Mouse (Mus musculus) midbrain, embryonic 11.5 days (tissue): Measurements from ENCODE around the gene Bbx. TPM values are rescaled to one million over a fixed set of nuclear protein-coding genes. Genes with fewer than 3 reads are reported as not detected.

Experiments used
- ATAC-seq: fragments of 200-750 bp; cut with Nextera tagmentation; 2 replicates; pipeline ENCODE4 v1.8.0; 2017; ENCODE audit warnings: moderate TSS enrichment, moderate library complexity; ENCODE audit not compliant: low FRiP score
- DNase-seq: peaks from one replicate; pipeline ENCODE4 v3.0.0; 2015; ENCODE audit warnings: low spot score; ENCODE audit errors: missing footprints
- H3K27ac ChIP-seq: fragments of 300-500 bp; sonication (generic); 2 replicates; pipeline ENCODE4 v1.5.1; 2014; ENCODE audit warnings: low read depth, low read length
- H3K27me3 ChIP-seq: fragments of 300-500 bp; sonication (generic); 2 replicates; pipeline ENCODE4 v1.6.1; 2014; ENCODE audit warnings: mild to moderate bottlenecking, low read length, moderate library complexity, mixed read lengths; ENCODE audit not compliant: control insufficient read depth, insufficient read depth
- H3K36me3 ChIP-seq: fragments of 300-500 bp; sonication (generic); 2 replicates; pipeline ENCODE4 v1.6.1; 2014; ENCODE audit warnings: mild to moderate bottlenecking, low read length, moderate library complexity, mixed read lengths; ENCODE audit not compliant: control insufficient read depth, insufficient read depth
- H3K4me1 ChIP-seq: fragments of 300-500 bp; sonication (generic); 2 replicates; pipeline ENCODE4 v1.6.1; 2014; ENCODE audit warnings: low read length; ENCODE audit not compliant: control insufficient read depth, insufficient read depth
- H3K4me2 ChIP-seq: fragments of 300-500 bp; sonication (generic); 2 replicates; pipeline ENCODE4 v1.6.1; 2014; ENCODE audit warnings: mild to moderate bottlenecking, moderate library complexity
- H3K4me3 ChIP-seq: fragments of 300-500 bp; sonication (generic); 2 replicates; pipeline ENCODE4 v1.5.1; 2014; ENCODE audit warnings: low read depth, low read length
- H3K9ac ChIP-seq: fragments of 300-500 bp; sonication (generic); 2 replicates; pipeline ENCODE4 v1.6.1; 2014; ENCODE audit warnings: low read length
- H3K9me3 ChIP-seq: fragments of 300-500 bp; sonication (generic); 2 replicates; pipeline ENCODE4 v1.6.1; 2016; ENCODE audit warnings: low read length; ENCODE audit not compliant: control insufficient read depth
- WGBS: fragments of 180-500 bp; shearing (Covaris S2); extraction: QIAGEN DNeasy Blood & Tissue Kit; methylation state at CpG from one replicate; pipeline ENCODE4 v1.1.7; 2014; 5-methylcytosine and 5-hydroxymethylcytosine counted together
- polyA plus RNA-seq: library from polyadenylated mRNA; unstranded; fragments of >200 nt; fragmentation: Nextera tagmentation; extraction: Ambion mirVana; gene quantifications from 2 replicates; pipeline ENCODE4 v1.2.1, GENCODE M21; 2014

The Bbx gene
- polyA plus RNA-seq, 1 experiment from 2014 or later: 23.8 TPM

GRCm38 (mm10) chr16:50315349-50315969 lies 116.7 kb downstream of the Bbx start:
- Histone ChIP-seq H3K27ac (no peak overlapping the region), H3K36me3 (no peaks in the 10 kb centered on the region), H3K4me2 (no peak overlapping the region), H3K4me1 (no peaks in the 10 kb centered on the region), H3K27me3 (no peaks in the 10 kb centered on the region), H3K9me3 (no peaks in the 10 kb centered on the region), H3K4me3 (no peak overlapping the region), H3K9ac (no peak overlapping the region)
- WGBS: 85% methylated on average over 1 of the region's 1 CpGs
- DNase-seq: no peak
- ATAC-seq: no peak

- Histone ChIP-seq H3K9me3 (no peaks in the 10 kb centered on the region), H3K36me3 (no peaks in the 10 kb centered on the region), H3K4me2 (no peak overlapping the region), H3K27me3 (no peaks in the 10 kb centered on the region), H3K27ac (no peak overlapping the region), H3K4me1 (no peaks in the 10 kb centered on the region), H3K4me3 (no peak overlapping the region), H3K9ac (no peak overlapping the region)
- ATAC-seq (no peak), DNase-seq (no peak)
- 87% methylated on average over 4 of the region's 4 CpGs for WGBS
Measured at GRCm38 (mm10) chr16:50311588-50311987, 120.6 kb downstream of the Bbx start.

GRCm38 (mm10) chr16:50309411-50310042 lies 122.7 kb downstream of the Bbx start:
- 83% methylated on average over 9 of the region's 9 CpGs for WGBS
- Histone ChIP-seq H3K4me2 (no peak overlapping the region), H3K4me1 (no peaks in the 10 kb centered on the region), H3K9me3 (no peaks in the 10 kb centered on the region), H3K9ac (no peak overlapping the region), H3K27me3 (no peaks in the 10 kb centered on the region), H3K27ac (no peak overlapping the region), H3K4me3 (no peak overlapping the region), H3K36me3 (no peaks in the 10 kb centered on the region)
- no peak for DNase-seq
- ATAC-seq: no peak

- Histone ChIP-seq H3K9me3 (no peaks in the 10 kb centered on the region), H3K27me3 (no peaks in the 10 kb centered on the region), H3K9ac (no peak overlapping the region), H3K4me2 (no peak overlapping the region), H3K36me3 (no peaks in the 10 kb centered on the region), H3K27ac (no peak overlapping the region), H3K4me1 (no peaks in the 10 kb centered on the region), H3K4me3 (no peak overlapping the region)
- DNase-seq (no peak), ATAC-seq (no peak)
- WGBS: 89% methylated on average over 6 of the region's 6 CpGs
Measured at GRCm38 (mm10) chr16:50308256-50308655, 123.9 kb downstream of the Bbx start.

GRCm38 (mm10) chr16:50307231-50307630 lies 125.0 kb downstream of the Bbx start:
- no peaks in the 10 kb centered on the region for H3K36me3 ChIP-seq
- no peak overlapping the region for H3K9ac ChIP-seq
- H3K9me3 ChIP-seq: no peaks in the 10 kb centered on the region
- no peak overlapping the region for H3K4me2 ChIP-seq
- WGBS: 89% methylated on average over 4 of the region's 4 CpGs
- H3K27ac ChIP-seq: no peak overlapping the region
- no peak for DNase-seq
- H3K4me1 ChIP-seq: no peaks in the 10 kb centered on the region
- no peak overlapping the region for H3K4me3 ChIP-seq
- ATAC-seq: no peak
- no peaks in the 10 kb centered on the region for H3K27me3 ChIP-seq

GRCm38 (mm10) chr16:50306727-50307126 lies 125.5 kb downstream of the Bbx start:
- Histone ChIP-seq H3K36me3 (no peaks in the 10 kb centered on the region), H3K27me3 (no peaks in the 10 kb centered on the region), H3K4me1 (no peaks in the 10 kb centered on the region), H3K9me3 (no peaks in the 10 kb centered on the region), H3K27ac (no peak overlapping the region), H3K4me3 (no peak overlapping the region), H3K4me2 (no peak overlapping the region), H3K9ac (no peak overlapping the region)
- ATAC-seq (0 out of 2 replicates have a peak, but pooled peaks have one; percentile 14), DNase-seq (no peak)

GRCm38 (mm10) chr16:50305156-50305555 lies 127.0 kb downstream of the Bbx start:
- WGBS: 94% methylated on average over 6 of the region's 6 CpGs
- Histone ChIP-seq H3K9me3 (no peaks in the 10 kb centered on the region), H3K9ac (no peak overlapping the region), H3K4me3 (no peak overlapping the region), H3K36me3 (no peaks in the 10 kb centered on the region), H3K27me3 (no peaks in the 10 kb centered on the region), H3K4me1 (no peaks in the 10 kb centered on the region), H3K27ac (no peak overlapping the region), H3K4me2 (no peak overlapping the region)
- ATAC-seq: no peak
- no peak for DNase-seq

- Histone ChIP-seq H3K4me3 (no peak overlapping the region), H3K27me3 (no peaks in the 10 kb centered on the region), H3K9me3 (no peaks in the 10 kb centered on the region), H3K36me3 (no peaks in the 10 kb centered on the region), H3K9ac (no peak overlapping the region), H3K4me1 (no peaks in the 10 kb centered on the region), H3K27ac (no peak overlapping the region), H3K4me2 (no peak overlapping the region)
- 93% methylated on average over 1 of the region's 1 CpGs for WGBS
- ATAC-seq: no peak
- no peak for DNase-seq
Measured at GRCm38 (mm10) chr16:50302566-50302965, 129.6 kb downstream of the Bbx start.

- 76% methylated on average over 8 of the region's 8 CpGs for WGBS
Measured at GRCm38 (mm10) chr16:50298743-50299443, 133.3 kb downstream of the Bbx start.

More at GRCm38 (mm10) chr16:50298743-50299443, 133.3 kb downstream of the Bbx start:
- Histone ChIP-seq H3K27me3 (no peaks in the 10 kb centered on the region), H3K27ac (no peak overlapping the region), H3K4me3 (no peak overlapping the region), H3K9ac (no peak overlapping the region), H3K9me3 (no peaks in the 10 kb centered on the region), H3K36me3 (no peaks in the 10 kb centered on the region), H3K4me2 (no peak overlapping the region), H3K4me1 (no peaks in the 10 kb centered on the region)
- DNase-seq (no peak), ATAC-seq (no peak)
